Mouse (Mus musculus): ENCODE data around the gene Hbq1a. TPM values are rescaled to one million over a fixed set of nuclear protein-coding genes. Genes with fewer than 3 reads are reported as not detected.
A peak's percentile ranks its signal among the peaks of the same experiment; 100 is the strongest.

Hbq1a gene
- polyA plus RNA-seq, 1 experiment: not detected

DNA sequence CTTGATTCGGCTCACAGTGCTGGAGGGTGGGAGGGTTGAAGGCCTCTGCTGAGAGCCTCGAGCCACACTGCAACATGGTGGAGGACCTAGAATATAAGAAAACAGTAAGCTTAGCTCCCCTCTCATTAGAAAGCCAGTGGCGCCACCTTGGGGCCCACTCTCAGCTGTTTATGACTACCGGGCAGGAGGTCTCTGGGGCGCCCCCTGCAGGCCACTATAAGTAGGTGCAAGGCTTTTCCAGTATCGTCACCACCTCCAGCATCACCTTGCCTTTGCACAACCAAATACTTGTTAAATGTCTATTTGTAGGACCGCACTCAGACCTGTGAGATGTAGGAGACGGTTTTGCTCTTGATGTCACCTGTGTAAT, 21.3 kb downstream of the Hbq1a start:
- H3K27ac ChIP-seq (ENCODE audit: insufficient read depth, low read length): no peak overlapping the region
- 0 out of 2 replicates have a peak, but pooled peaks cover 4% of the 10 kb centered on the region for H3K4me1 ChIP-seq (ENCODE audit: control insufficient read depth, insufficient read depth, low read length)
- no peak overlapping the region for H3K4me3 ChIP-seq (ENCODE audit: insufficient read depth, low read length)
- TF ChIP-seq POLR2A (IDR thresholded peaks at IDR 0.05; ENCODE audit: low read depth, low read length) (no peak), CTCF (IDR thresholded peaks at IDR 0.05; ENCODE audit: borderline replicate concordance, insufficient read depth, low read length) (0 out of 2 replicates have a peak, but pooled peaks have one; percentile 10)

DNA sequence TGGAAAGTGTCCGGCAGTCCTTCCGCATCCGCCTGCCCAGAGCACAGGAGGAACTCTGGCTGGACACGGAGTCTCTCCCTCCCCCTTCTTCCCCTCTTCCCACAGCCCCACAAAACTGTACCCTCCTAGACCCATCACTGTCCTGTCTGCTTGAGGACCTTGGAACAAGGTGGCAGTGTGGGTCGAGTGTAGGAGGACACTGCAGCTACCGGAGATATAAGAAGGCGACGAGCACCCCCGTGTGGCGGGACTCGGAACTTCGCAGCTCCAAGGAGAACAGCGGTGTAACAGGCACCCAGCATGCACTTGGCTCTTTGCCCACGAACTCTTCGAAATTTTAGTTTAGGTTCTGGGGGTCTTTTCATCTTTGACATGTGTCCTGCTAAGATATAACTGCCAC, 24.7 kb downstream of the Hbq1a start:
- no peak overlapping the region for H3K4me3 ChIP-seq (ENCODE audit: insufficient read depth, low read length)
- H3K4me1 ChIP-seq (ENCODE audit: control insufficient read depth, insufficient read depth, low read length): 0 out of 2 replicates have a peak, but pooled peaks cover 4% of the 10 kb centered on the region
- TF ChIP-seq CTCF (IDR thresholded peaks at IDR 0.05; ENCODE audit: borderline replicate concordance, insufficient read depth, low read length) (peak; percentile 75), POLR2A (IDR thresholded peaks at IDR 0.05; ENCODE audit: low read depth, low read length) (no peak)
- no peak overlapping the region for H3K27ac ChIP-seq (ENCODE audit: insufficient read depth, low read length)

DNA sequence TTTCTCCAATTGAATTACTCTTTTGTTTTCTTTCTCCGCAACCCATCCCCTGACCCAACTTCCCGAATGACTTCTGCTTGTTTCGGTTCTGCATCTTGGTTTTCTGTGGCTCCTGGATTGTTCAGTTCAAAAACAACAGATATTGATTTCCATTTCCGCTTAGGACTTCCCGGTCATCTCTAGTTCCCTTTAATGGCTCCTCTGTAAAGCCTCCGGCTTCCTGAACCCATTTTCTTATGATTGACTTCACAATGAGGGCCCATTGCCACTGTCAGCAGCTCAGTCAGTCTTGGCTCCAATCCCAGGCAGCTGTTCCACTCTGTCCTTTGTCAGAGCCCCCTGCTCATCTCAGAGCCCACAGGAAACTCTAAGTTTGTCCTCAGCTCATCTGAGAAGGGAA, 31.2 kb downstream of the Hbq1a start:
- TF ChIP-seq POLR2A (IDR thresholded peaks at IDR 0.05; ENCODE audit: low read depth, low read length) (no peak), CTCF (IDR thresholded peaks at IDR 0.05; ENCODE audit: borderline replicate concordance, insufficient read depth, low read length) (no peak)
- H3K27ac ChIP-seq (ENCODE audit: insufficient read depth, low read length): no peak overlapping the region
- H3K4me3 ChIP-seq (ENCODE audit: insufficient read depth, low read length): no peak overlapping the region
- no peaks in the 10 kb centered on the region for H3K4me1 ChIP-seq (ENCODE audit: control insufficient read depth, insufficient read depth, low read length)

DNA sequence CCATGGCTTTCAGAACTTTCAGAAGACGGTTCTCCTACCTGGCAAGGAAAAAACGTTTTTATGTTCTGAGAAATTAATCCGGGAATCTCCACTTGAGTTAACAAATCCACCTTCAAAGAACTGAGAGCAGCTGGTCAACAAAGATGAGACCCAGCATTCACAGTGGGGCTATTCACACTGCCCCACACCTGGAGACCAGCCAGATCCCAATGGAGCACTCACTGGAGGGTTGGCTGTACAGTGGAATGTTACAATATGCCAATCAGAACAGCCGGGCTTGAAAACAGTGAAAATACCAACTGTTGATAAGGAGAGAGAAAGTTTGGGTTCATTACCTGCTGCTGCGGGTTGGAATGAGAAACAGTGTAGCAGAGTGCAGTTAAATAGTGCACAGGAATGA, 32.0 kb downstream of the Hbq1a start:
- TF ChIP-seq CTCF (IDR thresholded peaks at IDR 0.05; ENCODE audit: borderline replicate concordance, insufficient read depth, low read length) (no peak), POLR2A (IDR thresholded peaks at IDR 0.05; ENCODE audit: low read depth, low read length) (no peak)
- Histone ChIP-seq H3K4me1 (ENCODE audit: control insufficient read depth, insufficient read depth, low read length) (no peaks in the 10 kb centered on the region), H3K4me3 (ENCODE audit: insufficient read depth, low read length) (no peak overlapping the region), H3K27ac (ENCODE audit: insufficient read depth, low read length) (no peak overlapping the region)

DNA sequence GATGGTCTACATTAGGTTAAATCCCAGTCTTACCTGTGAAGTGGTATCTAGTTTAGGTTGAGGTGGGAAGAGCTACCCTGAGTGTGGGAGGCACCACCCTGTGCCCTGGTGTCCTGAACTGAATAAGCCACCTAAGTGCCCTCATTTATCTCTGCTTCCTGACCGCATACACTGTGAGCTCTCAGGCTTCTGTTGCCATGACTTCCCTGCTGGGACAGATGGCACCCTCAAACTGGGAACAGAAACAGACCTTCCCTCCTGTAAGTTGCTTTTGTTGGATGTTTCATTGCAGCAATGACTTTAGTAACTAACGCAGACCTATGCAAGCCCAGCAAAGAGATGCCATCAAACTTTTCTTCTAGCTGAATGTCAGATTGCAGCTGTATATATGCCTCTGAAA, 33.4 kb downstream of the Hbq1a start:
- Histone ChIP-seq H3K4me1 (ENCODE audit: control insufficient read depth, insufficient read depth, low read length) (no peaks in the 10 kb centered on the region), H3K27ac (ENCODE audit: insufficient read depth, low read length) (no peak overlapping the region), H3K4me3 (ENCODE audit: insufficient read depth, low read length) (no peak overlapping the region)
- TF ChIP-seq CTCF (IDR thresholded peaks at IDR 0.05; ENCODE audit: borderline replicate concordance, insufficient read depth, low read length): no peak
- no peak for TF ChIP-seq POLR2A (IDR thresholded peaks at IDR 0.05; ENCODE audit: low read depth, low read length)

DNA sequence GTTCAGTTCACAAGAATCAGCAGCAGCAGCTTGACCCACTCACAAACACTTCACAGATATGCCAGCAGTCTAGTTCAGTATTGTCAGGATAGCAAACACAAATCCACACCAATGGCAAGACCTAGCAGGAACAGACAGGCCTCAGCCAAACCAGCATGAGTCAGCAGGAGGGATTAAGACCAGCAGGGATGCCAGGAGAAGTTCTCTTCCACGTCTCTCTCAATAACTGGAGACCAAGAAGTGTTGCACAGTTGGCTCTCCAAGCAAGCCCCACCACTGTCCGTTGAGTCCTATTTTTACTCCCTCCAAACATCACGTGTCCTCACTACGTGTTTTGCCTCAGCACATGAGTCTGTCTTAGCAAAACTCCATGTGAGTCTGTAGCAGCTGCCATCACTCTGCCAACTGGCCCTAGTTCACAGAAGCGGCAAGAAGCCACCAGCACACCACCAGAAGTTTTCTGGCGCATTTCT, 36.6 kb downstream of the Hbq1a start:
- TF ChIP-seq CTCF (IDR thresholded peaks at IDR 0.05; ENCODE audit: borderline replicate concordance, insufficient read depth, low read length) (no peak), POLR2A (IDR thresholded peaks at IDR 0.05; ENCODE audit: low read depth, low read length) (no peak)
- Histone ChIP-seq H3K4me1 (ENCODE audit: control insufficient read depth, insufficient read depth, low read length) (no peaks in the 10 kb centered on the region), H3K4me3 (ENCODE audit: insufficient read depth, low read length) (no peak overlapping the region), H3K27ac (ENCODE audit: insufficient read depth, low read length) (no peak overlapping the region)

DNA sequence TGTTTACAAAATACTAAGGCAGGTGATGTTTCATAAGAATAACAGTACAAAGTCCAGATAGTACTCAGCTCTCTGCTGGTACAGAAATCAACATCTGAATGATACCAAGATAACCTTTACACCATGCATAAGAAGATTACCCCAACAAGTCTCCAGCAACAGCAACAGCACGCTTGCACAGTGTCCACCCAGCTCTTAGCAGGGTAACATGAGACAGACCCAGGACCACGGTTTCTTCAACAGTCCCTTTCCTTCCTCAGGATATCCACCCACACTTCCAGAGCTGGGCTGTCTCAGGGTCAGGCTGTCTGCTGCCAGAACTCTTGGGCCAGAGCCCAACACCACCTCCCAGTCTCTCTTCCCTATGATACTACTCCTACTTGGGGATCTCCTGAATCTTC, 39.3 kb downstream of the Hbq1a start:
- Histone ChIP-seq H3K27ac (ENCODE audit: insufficient read depth, low read length) (no peak overlapping the region), H3K4me1 (ENCODE audit: control insufficient read depth, insufficient read depth, low read length) (no peaks in the 10 kb centered on the region), H3K4me3 (ENCODE audit: insufficient read depth, low read length) (no peak overlapping the region)
- TF ChIP-seq CTCF (IDR thresholded peaks at IDR 0.05; ENCODE audit: borderline replicate concordance, insufficient read depth, low read length) (no peak), POLR2A (IDR thresholded peaks at IDR 0.05; ENCODE audit: low read depth, low read length) (no peak)

DNA sequence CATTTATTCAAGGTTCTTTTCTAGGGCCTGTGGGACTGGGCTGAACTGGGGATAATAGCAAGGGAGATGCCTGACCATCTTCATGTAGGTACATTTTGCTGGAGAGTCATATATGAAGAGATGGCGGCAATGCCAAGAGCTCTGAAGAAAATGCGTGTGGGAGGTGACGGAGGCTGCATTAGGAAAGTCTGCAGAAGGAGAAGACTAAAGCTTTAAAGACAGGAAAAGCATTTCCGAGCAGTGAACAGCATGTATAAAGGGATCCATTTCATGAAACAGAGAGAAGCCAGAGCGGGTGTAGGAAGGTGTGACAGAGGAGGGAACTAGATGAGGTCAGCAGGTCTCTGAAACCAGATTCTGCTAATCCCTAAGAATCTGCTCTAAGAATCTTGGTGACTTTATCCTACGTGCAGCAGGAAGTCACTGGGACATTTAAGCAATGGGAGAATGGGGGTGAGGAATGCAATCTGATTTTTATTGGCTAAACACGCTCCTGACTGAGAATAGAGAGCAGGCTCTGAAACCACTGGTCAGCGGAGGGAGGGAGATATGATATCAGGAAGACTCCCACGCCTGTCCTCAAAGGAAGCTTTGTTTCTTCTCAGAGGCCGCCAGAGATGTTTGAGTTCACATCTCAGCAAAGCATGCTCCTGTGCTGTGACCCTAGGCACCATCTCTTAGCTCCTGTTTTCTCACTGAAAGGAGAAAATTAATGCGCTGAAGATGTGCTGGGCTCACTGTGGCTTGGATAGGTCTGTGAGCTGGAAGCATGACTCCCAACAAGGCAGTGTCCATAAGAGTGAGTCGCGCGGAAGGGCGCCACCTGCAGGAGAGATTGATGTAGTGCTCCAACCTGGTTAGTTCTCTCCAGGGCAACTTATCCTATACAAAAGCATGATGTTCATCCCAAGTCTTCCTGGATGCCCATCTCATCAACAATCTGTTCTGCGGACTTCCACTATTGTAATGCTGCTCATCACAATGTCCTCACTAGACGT, 40.9 kb downstream of the Hbq1a start:
- Histone ChIP-seq H3K27ac (ENCODE audit: insufficient read depth, low read length) (no peak overlapping the region), H3K4me3 (ENCODE audit: insufficient read depth, low read length) (no peak overlapping the region), H3K4me1 (ENCODE audit: control insufficient read depth, insufficient read depth, low read length) (peaks cover 4% of the 10 kb centered on the region)
- no peak for TF ChIP-seq POLR2A (IDR thresholded peaks at IDR 0.05; ENCODE audit: low read depth, low read length)
- peak; percentile 67; the same call in 1 of the 2 replicates for TF ChIP-seq CTCF (IDR thresholded peaks at IDR 0.05; ENCODE audit: borderline replicate concordance, insufficient read depth, low read length)

DNA sequence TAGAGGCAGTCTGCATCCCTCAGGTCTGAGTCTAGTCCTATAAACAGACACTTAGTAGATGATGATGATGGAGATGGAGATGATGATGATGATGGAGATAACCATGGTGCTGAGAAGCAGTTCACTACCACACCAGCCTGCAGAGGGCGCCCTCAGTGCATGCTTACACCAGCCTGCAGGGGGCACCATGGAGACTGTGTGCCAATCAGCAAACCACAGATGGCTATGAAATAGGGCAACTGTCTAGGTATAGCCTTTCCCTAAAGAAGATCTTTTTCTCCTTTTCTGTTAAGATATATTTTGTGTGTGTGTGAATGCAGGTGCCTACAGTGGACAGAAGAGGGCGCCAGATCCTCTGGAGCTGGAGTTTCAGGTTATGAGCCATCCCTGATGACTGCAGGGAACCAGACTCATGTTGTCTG, 42.9 kb downstream of the Hbq1a start:
- peaks cover 8% of the 10 kb centered on the region for H3K4me1 ChIP-seq (ENCODE audit: control insufficient read depth, insufficient read depth, low read length)
- H3K4me3 ChIP-seq (ENCODE audit: insufficient read depth, low read length): no peak overlapping the region
- TF ChIP-seq POLR2A (IDR thresholded peaks at IDR 0.05; ENCODE audit: low read depth, low read length): no peak
- peak; percentile 89 for TF ChIP-seq CTCF (IDR thresholded peaks at IDR 0.05; ENCODE audit: borderline replicate concordance, insufficient read depth, low read length)
- no peak overlapping the region for H3K27ac ChIP-seq (ENCODE audit: insufficient read depth, low read length)

DNA sequence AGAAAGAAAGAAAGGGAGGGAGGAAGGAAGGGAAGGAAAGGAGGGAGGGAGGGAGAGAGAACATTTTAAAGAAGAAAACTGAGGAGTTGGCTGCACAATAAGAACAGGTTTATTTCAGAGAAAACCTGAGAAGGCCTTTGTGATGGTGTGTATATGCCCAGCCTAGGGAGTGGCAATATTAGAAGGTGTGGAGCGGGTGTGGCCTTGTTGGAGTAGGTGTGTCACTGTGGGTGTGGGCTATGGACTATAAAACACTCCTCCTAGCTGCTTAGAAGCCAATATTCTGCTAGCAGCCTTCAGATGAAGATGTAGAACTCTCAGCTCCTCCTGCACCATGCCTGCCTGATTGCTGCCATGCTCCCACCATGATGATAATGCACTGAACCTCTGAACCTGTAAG, 43.5 kb downstream of the Hbq1a start:
- H3K27ac ChIP-seq (ENCODE audit: insufficient read depth, low read length): no peak overlapping the region
- peaks cover 8% of the 10 kb centered on the region for H3K4me1 ChIP-seq (ENCODE audit: control insufficient read depth, insufficient read depth, low read length)
- H3K4me3 ChIP-seq (ENCODE audit: insufficient read depth, low read length): no peak overlapping the region
- TF ChIP-seq CTCF (IDR thresholded peaks at IDR 0.05; ENCODE audit: borderline replicate concordance, insufficient read depth, low read length): no peak
- no peak for TF ChIP-seq POLR2A (IDR thresholded peaks at IDR 0.05; ENCODE audit: low read depth, low read length)
